Mouse (Mus musculus) midbrain, embryonic 16.5 days (tissue): Measurements from ENCODE around the gene Ece1. TPM values are rescaled to one million over a fixed set of nuclear protein-coding genes. Genes with fewer than 3 reads are reported as not detected.
A peak's percentile ranks its signal among the peaks of the same experiment; 100 is the strongest.
"Not testable (repeated sequence)": the region's sequence is repeated elsewhere in the genome, so short reads cannot be mapped to it uniquely, and the experiment has no call there.

Experiments
- ATAC-seq: fragments of 200-750 bp; cut with Nextera tagmentation; 2 replicates; pipeline ENCODE4 v1.8.0; 2017; ENCODE audit warnings: moderate TSS enrichment
- H3K27ac ChIP-seq: fragments of 300-500 bp; sonication (generic); 2 replicates; pipeline ENCODE4 v1.5.1; 2014; ENCODE audit warnings: mild to moderate bottlenecking, low read length, mixed read lengths
- H3K27me3 ChIP-seq: fragments of 300-500 bp; sonication (generic); 2 replicates; pipeline ENCODE4 v1.6.1; 2014; ENCODE audit warnings: low read depth, low read length, mixed read lengths; ENCODE audit not compliant: control insufficient read depth, insufficient read depth
- H3K36me3 ChIP-seq: fragments of 300-500 bp; sonication (generic); 2 replicates; pipeline ENCODE4 v1.6.1; 2014; ENCODE audit warnings: mild to moderate bottlenecking, low read length, moderate library complexity, mixed read lengths; ENCODE audit not compliant: control insufficient read depth, insufficient read depth
- H3K4me1 ChIP-seq: fragments of 300-500 bp; sonication (generic); 2 replicates; pipeline ENCODE4 v1.6.1; 2014; ENCODE audit warnings: mild to moderate bottlenecking, low read length, mixed read lengths; ENCODE audit not compliant: control insufficient read depth, insufficient read depth
- H3K4me2 ChIP-seq: fragments of 300-500 bp; sonication (generic); 2 replicates; pipeline ENCODE4 v1.6.1; 2014; ENCODE audit warnings: mild to moderate bottlenecking, low read length, mixed read lengths
- H3K4me3 ChIP-seq: fragments of 300-500 bp; sonication (generic); 2 replicates; pipeline ENCODE4 v1.5.1; 2014; ENCODE audit warnings: low read depth, mild to moderate bottlenecking, low read length, moderate library complexity, mixed read lengths
- H3K9ac ChIP-seq: fragments of 300-500 bp; sonication (generic); 2 replicates; pipeline ENCODE4 v1.6.1; 2014; ENCODE audit warnings: low read depth, low read length, mixed read lengths
- H3K9me3 ChIP-seq: fragments of 300-500 bp; sonication (generic); replicated peaks from 2 replicates; pipeline ENCODE4 v1.6.1; 2014; ENCODE audit warnings: mild to moderate bottlenecking, low read length, mixed read lengths; ENCODE audit not compliant: control insufficient read depth, poor library complexity, severe bottlenecking
- WGBS: fragments of 180-500 bp; shearing (Covaris S2); extraction: QIAGEN DNeasy Blood & Tissue Kit; methylation state at CpG from one replicate; pipeline ENCODE4 v1.1.7; 2014; 5-methylcytosine and 5-hydroxymethylcytosine counted together
- polyA plus RNA-seq: library from polyadenylated mRNA; unstranded; fragments of >200 nt; fragmentation: Nextera tagmentation; extraction: Ambion mirVana; gene quantifications from 2 replicates; pipeline ENCODE4 v1.2.1, GENCODE M21; 2015

Gene Ece1
- polyA plus RNA-seq, 1 experiment from 2014 or later, result 21.3 TPM

DNA sequence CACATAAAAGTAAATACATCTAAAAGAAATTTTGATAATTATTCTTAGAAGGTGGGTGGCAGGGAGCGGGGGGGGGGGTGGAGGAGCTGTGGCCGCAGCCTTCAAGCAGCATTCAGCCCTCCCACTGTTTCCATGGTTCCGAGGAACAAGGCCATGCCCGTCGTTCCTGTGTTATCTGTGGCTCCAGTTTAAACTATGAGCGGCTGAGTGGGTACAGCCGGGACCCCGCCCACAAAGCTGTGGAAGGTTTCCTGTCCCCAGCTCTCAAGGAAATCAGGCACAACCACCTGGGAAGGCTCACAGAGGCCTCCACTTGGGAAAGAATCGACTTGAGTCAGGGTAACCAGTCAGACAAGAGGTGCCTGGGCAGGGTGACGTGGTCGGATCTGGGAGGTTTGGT, 98.7 kb downstream of the Ece1 start:
- no peak overlapping the region for H3K9ac ChIP-seq
- H3K27ac ChIP-seq, result no peak overlapping the region
- no peak for ATAC-seq
- 85% methylated on average over 11 of the region's 11 CpGs for WGBS
- H3K4me3 ChIP-seq, result no peak overlapping the region
- H3K4me2 ChIP-seq, result no peak overlapping the region
- H3K27me3 ChIP-seq, result no peaks in the 10 kb centered on the region
- peaks cover 30% of the 10 kb centered on the region for H3K36me3 ChIP-seq
- H3K4me1 ChIP-seq, result no peaks in the 10 kb centered on the region
- H3K9me3 ChIP-seq, result no peaks in the 10 kb centered on the region

DNA sequence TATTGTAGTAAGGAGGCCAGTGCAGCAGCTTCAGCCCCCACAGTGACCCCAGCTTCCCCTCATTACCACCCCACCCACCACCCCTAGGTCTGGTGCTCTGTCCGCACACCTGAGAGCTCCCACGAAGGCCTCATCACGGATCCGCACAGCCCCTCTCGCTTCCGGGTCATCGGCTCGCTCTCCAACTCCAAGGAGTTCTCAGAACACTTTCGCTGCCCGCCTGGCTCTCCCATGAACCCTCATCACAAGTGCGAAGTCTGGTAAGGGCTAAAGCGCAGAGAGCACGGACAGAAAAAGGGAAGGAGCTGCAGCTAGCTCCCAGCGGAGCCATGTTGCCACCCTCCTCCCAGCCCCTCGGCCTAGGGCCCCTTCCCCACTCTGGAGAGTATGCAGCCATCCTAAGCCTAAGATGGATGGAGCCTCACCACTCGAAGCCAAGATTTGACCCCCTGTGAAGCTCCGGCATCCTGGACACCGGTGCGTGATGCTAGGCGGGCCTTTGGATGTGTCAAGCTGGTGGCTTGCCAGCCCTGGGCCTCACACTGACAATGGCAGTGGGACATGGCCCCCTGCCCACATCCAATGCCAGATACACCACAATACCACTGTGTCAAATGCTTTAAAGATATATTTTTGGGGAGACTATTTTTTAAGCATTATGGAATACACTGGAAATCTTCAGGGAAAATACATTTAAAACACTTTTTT, 100.8 kb downstream of the Ece1 start:
- Histone ChIP-seq H3K4me3 (no peak overlapping the region), H3K27ac (no peak overlapping the region), H3K9ac (no peak overlapping the region), H3K9me3 (no peaks in the 10 kb centered on the region), H3K27me3 (no peaks in the 10 kb centered on the region), H3K4me2 (no peak overlapping the region), H3K36me3 (peaks cover 22% of the 10 kb centered on the region), H3K4me1 (no peaks in the 10 kb centered on the region)
- no peak for ATAC-seq
- 86% methylated on average over 19 of the region's 20 CpGs for WGBS

- H3K4me2 ChIP-seq, result no peak overlapping the region
- H3K36me3 ChIP-seq, result peaks cover 18% of the 10 kb centered on the region
- 89% methylated on average over 6 of the region's 6 CpGs for WGBS
- no peak overlapping the region for H3K27ac ChIP-seq
- H3K9ac ChIP-seq, result no peak overlapping the region
- H3K9me3 ChIP-seq, result no peaks in the 10 kb centered on the region
- ATAC-seq, result no peak
- H3K27me3 ChIP-seq, result no peaks in the 10 kb centered on the region
- H3K4me1 ChIP-seq, result no peaks in the 10 kb centered on the region
- H3K4me3 ChIP-seq, result no peak overlapping the region
Measured at GRCm38 (mm10) chr4:137963431-137963830, 101.4 kb downstream of the Ece1 start.

- Histone ChIP-seq H3K27ac (no peak overlapping the region), H3K36me3 (peaks cover 13% of the 10 kb centered on the region), H3K4me1 (no peaks in the 10 kb centered on the region), H3K9ac (no peak overlapping the region), H3K27me3 (no peaks in the 10 kb centered on the region), H3K4me2 (no peak overlapping the region), H3K4me3 (no peak overlapping the region), H3K9me3 (no peaks in the 10 kb centered on the region)
- 66% methylated on average over 9 of the region's 9 CpGs for WGBS
- peak; percentile 50; the same call in 1 of the 2 replicates for ATAC-seq
Measured at GRCm38 (mm10) chr4:137963881-137964584, 102.0 kb downstream of the Ece1 start.

DNA sequence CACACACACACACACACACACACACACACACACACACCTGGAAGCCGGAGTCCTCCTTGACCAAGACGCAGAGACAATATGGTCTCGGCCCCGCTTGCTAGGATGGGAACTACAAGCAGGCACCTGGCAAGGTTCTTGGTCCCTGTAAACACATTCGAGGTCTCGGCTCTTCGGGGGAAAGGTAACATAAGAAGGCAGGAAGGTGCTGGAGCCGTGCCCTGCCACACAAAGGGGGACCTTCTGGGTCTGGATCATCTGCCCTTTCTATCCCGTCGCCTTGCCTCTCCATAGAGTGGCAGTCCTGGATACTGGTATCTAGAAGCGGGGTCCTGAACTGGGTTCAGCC, 102.5 kb downstream of the Ece1 start:
- Histone ChIP-seq H3K36me3 (peaks cover 8% of the 10 kb centered on the region), H3K9me3 (no peaks in the 10 kb centered on the region), H3K4me3 (no peak overlapping the region), H3K27ac (no peak overlapping the region), H3K9ac (no peak overlapping the region), H3K4me1 (no peaks in the 10 kb centered on the region), H3K27me3 (no peaks in the 10 kb centered on the region), H3K4me2 (no peak overlapping the region)
- no peak for ATAC-seq
- 94% methylated on average over 9 of the region's 11 CpGs for WGBS

GRCm38 (mm10) chr4:137968203-137968602, 106.2 kb downstream of the Ece1 start:
- 7% methylated on average over 9 of the region's 9 CpGs for WGBS
- Histone ChIP-seq H3K9me3 (no peaks in the 10 kb centered on the region), H3K4me2 (no peak overlapping the region), H3K36me3 (no peaks in the 10 kb centered on the region; the same call in 1 of the 2 replicates), H3K9ac (no peak overlapping the region), H3K27me3 (no peaks in the 10 kb centered on the region), H3K27ac (no peak overlapping the region), H3K4me3 (no peak overlapping the region), H3K4me1 (no peaks in the 10 kb centered on the region)
- ATAC-seq, result peak; percentile 38; the same call in 1 of the 2 replicates

DNA sequence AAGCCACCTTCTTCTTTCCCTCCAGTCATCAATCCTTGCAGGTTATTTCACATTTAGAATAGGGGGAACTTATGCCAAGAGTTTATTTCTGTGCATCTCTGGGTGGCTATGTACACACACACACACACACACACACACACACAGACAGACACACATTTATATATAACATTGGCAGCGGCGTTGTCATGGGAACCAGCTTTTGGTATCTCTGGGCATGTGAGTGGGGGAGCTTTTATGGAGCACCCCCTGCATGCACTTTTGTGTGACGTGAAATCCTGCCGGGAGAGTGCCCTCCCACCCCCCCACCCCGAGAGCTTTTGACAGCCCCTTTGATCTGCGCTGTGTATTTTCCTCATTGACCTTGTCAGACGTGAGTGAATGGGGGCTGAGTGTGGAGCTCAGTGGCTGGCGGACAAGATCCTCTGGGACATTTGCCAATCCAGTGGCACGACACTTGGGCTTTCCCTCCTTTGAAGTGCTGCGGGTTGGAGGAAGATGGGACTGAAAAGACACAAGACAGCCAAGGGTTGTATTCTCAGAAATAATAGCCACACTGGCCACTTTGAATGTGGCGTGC, 108.7 kb downstream of the Ece1 start:
- H3K4me3 ChIP-seq, H3K4me1 ChIP-seq, H3K27ac ChIP-seq, H3K9me3 ChIP-seq, H3K9ac ChIP-seq, H3K27me3 ChIP-seq, H3K36me3 ChIP-seq, H3K4me2 ChIP-seq: not testable (repeated sequence)
- no CpG with 5 or more reads among the region's 11 CpGs for WGBS
- peak; percentile 52 for ATAC-seq

- H3K4me3 ChIP-seq, H3K4me1 ChIP-seq, H3K9ac ChIP-seq, H3K27ac ChIP-seq, H3K9me3 ChIP-seq, H3K27me3 ChIP-seq, H3K4me2 ChIP-seq, H3K36me3 ChIP-seq: not testable (repeated sequence)
- no CpG with 5 or more reads among the region's 11 CpGs for WGBS
- ATAC-seq, result peak; percentile 58; the same call in 1 of the 2 replicates
Measured at GRCm38 (mm10) chr4:137974856-137975432, 112.9 kb downstream of the Ece1 start.
